Mouse (Mus musculus) kidney, postnatal 36 days (tissue): Measurements from ENCODE around the gene Mrgpra4.

ENCODE experiments used
- DNase-seq, 2 experiments: peaks; one replicate each; pipeline ENCODE4 v3.0.0; 2021 to 2022; ENCODE audit warnings: mixed read lengths in 2 of 2

The Mrgpra4 gene

DNA sequence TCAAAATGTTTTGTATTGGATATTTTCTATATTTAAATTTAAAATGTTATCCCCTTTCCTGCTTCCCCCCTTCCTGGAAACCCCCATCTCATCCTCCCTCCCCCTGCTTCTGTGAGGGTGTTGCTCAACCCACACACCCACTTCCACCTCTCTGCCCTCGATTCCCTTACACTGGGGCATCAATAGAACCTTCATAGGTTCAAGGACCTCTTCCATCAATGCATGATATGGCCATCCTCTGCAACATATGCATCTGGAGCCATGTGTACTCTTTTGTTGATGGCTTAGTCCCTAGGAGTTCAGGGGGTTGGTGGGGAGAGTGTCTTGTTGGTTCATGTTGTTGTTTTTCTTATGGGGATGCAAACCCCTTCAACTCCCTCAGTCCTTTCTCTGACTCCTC, at the start of gene Mrgpra4:
Gene Mrgpra4, minus strand, starts transcription at position 101 of the 400 bp plus-strand sequence.
- DNase-seq: no peak

DNA sequence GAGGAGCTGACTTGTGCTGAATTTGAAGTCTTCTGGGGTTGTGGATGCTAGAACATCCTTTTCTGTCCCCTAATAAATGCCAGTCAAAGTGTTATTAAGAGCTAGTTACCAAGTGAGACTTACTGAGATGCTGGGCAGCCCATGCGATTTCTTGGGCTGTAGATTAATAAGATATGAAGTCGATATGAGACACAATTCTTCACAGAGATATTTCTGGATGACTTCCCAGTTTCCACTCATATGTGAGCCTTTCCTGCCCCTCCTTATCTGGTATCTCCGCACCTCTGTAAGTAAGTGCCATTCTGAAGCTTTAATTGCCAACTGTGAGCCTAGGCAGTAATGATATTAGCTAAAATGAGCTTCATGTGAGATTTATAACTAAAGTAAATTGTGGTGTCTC, 45.6 kb upstream of the Mrgpra4 start, which contains the start of gene Mrgprx1:
Gene Mrgprx1, minus strand, starts transcription at position 101 of the 400 bp plus-strand sequence.
- no peak for DNase-seq

- no peak for DNase-seq
These were observed 36.0 kb upstream of the Mrgpra4 start for GRCm38 (mm10) chr7:48017874-48018273.

DNA sequence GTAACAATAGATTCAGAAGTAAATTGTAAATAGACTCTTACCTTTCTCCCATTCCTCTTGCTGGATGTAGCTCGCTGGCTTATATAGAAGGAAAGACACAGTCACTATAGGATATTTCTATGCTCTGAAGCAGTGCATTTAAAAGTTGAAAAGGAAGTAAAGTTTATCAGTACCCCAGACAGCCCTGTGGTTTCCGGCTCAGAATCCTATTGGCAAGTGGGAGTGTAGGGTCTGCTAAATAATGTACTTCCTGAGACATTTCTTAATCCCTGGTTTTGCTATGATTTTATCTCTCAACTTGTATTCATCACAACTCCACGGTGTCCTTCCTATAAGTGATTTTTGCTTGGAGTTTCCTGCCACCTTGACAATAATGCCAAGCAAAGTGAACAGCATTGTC, 13.8 kb upstream of the Mrgpra4 start:
- no peak for DNase-seq

DNA sequence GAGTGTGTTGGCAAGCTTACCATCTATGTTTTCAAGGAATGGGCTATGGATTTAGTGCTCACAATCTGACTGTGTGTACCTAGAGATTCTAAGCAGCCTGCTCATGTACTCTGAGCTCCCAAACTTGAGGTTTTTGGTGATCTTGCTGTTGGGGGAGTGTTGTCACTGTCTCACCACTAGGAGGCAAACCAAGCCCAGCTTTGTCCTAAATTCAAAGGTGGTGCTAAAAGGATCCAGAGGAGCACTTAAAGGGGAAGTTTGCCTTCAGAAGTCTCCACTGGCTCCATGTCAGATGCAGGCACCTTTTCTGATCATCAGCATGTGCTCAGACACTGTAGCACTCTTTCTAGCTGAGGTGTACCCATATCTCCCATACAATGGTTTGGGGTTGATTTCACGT, 4.9 kb upstream of the Mrgpra4 start:
- DNase-seq: no peak
